Mouse (Mus musculus): ENCODE results near the gene Gprasp1.
"Not testable (repeated sequence)": the region's sequence is repeated elsewhere in the genome, so short reads cannot be mapped to it uniquely, and the experiment has no call there.

The Gprasp1 gene

GRCm38 (mm10) chrX:135837896-135838295, 95.4 kb downstream of the Gprasp1 start:
- no peak for DNase-seq (ENCODE audit: low read depth, low spot score)

- not testable (repeated sequence) for DNase-seq (ENCODE audit: low read depth, low spot score)
Measured at GRCm38 (mm10) chrX:135838521-135839360, 96.2 kb downstream of the Gprasp1 start, which contains the start of gene Gprasp2. Gene Gprasp2 (plus strand): TSS chrX:135839034.

- DNase-seq (ENCODE audit: low read depth, low spot score): not testable (repeated sequence)
Measured at GRCm38 (mm10) chrX:135839397-135840391, 97.2 kb downstream of the Gprasp1 start.
